Mouse (Mus musculus) thymus, adult 2 months (tissue): ENCODE data around the gene Srprb. TPM values are rescaled to one million over a fixed set of nuclear protein-coding genes. Genes with fewer than 3 reads are reported as not detected.

Experiments
- DNase-seq: peaks from one replicate; pipeline ENCODE4 v3.0.0; 2021
- H3K27ac ChIP-seq: fragments of 200-500 bp; 2 replicates; pipeline ENCODE4 v1.5.1; 2012; ENCODE audit warnings: low read length, control low read depth; ENCODE audit not compliant: control insufficient read depth, insufficient read depth
- H3K27me3 ChIP-seq: fragments of 200-500 bp; 2 replicates; pipeline ENCODE4 v1.6.1; 2012; ENCODE audit warnings: mild to moderate bottlenecking, low read length, moderate library complexity, mixed read lengths; ENCODE audit not compliant: control insufficient read depth, insufficient read depth
- H3K36me3 ChIP-seq: fragments of 200-500 bp; 2 replicates; pipeline ENCODE4 v1.6.1; 2012; ENCODE audit warnings: mild to moderate bottlenecking, low read length, moderate library complexity; ENCODE audit not compliant: control insufficient read depth, insufficient read depth
- H3K4me1 ChIP-seq: fragments of 200-500 bp; replicated peaks from 2 replicates; pipeline ENCODE4 v1.6.1; 2012; ENCODE audit warnings: low read length; ENCODE audit not compliant: control insufficient read depth, insufficient read depth
- H3K4me3 ChIP-seq: fragments of 200-500 bp; 2 replicates; pipeline ENCODE4 v1.5.1; 2012; ENCODE audit warnings: mild to moderate bottlenecking, low read length, control low read depth, moderate library complexity; ENCODE audit not compliant: control insufficient read depth, insufficient read depth
- CTCF ChIP-seq: fragments of 200-500 bp; IDR thresholded peaks from 2 replicates; pipeline ENCODE4 v1.5.1; 2012; ENCODE audit warnings: mild to moderate bottlenecking, control low read depth, low read length, moderate library complexity, borderline replicate concordance; ENCODE audit not compliant: control insufficient read depth, poor library complexity, insufficient read depth; ENCODE audit errors: extremely low read depth
- POLR2A ChIP-seq: fragments of 200-500 bp; IDR thresholded peaks from 2 replicates; pipeline ENCODE4 v1.6.1; 2012; ENCODE audit warnings: mild to moderate bottlenecking, low read length, control low read depth, moderate library complexity; ENCODE audit not compliant: control insufficient read depth, poor library complexity, insufficient read depth; ENCODE audit errors: extremely low read depth
- WGBS: fragments of 180-500 bp; shearing (Covaris S2); methylation state at CpG from one replicate; pipeline ENCODE4 v1.1.7; 2018; 5-methylcytosine and 5-hydroxymethylcytosine counted together
- polyA plus RNA-seq: library from polyadenylated mRNA; depleted of rRNA; stranded (reverse); fragments of >200 nt; gene quantifications from 2 replicates; pipeline ENCODE4 v1.2.3, GENCODE M21; 2012

Srprb gene
- polyA plus RNA-seq, 1 experiment: 51.3 TPM

DNA sequence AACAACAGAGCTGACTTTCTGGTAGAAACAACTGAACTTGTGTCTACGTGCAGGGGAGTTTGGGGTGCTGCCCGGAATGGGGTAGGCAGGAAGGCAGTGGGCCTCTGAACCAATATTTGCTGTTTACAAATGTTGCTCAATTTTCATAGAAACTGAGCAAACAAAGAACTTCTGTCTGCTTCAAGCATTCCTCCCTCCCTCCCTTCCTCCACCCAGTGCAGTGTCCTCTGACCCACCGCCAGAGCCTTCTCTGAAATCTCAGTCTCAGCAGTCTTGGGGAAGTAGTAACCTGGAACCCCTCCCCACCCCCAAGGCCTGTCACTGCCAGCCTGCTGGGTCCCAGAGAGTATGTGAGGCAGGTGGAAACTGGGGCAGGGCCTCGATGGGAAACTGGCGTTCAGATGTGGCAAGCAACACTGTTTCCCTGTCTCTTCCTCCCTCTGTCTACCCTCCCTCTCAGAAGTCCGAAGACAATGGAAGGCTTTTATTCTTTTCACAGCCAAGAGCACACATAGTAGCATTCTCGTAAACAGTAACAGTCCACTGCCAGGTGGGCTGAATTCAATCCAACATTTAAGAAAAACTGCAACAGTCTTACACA lies 32.7 kb upstream of the Srprb start:
- TF ChIP-seq POLR2A (no peak), CTCF (no peak)
- DNase-seq: no peak
- 73% methylated on average over 7 of the region's 7 CpGs for WGBS
- H3K27ac ChIP-seq: no peak overlapping the region
- no peaks in the 10 kb centered on the region for H3K36me3 ChIP-seq
- no peaks in the 10 kb centered on the region for H3K27me3 ChIP-seq
- peaks cover 27% of the 10 kb centered on the region for H3K4me1 ChIP-seq
- no peak overlapping the region for H3K4me3 ChIP-seq

DNA sequence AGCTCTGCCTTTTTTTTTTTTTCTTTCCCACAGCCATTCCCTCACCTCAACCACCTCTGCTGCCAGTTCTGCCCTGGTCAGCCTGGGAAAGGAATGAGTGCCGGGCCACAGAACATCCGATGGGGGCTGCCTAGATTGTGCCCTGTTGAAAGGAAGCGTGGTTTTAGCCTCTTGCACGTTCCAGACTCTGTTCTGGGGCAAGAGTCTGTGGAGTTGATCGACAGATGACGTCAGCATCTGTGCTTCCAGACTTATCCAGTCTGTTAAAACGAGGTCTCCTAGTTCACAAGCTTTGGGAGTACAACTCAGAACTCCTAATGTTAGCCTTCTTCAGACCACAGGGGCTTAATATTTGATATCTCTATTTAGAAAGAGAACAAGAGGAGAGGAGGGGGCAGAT lies 32.1 kb upstream of the Srprb start:
- no peak for DNase-seq
- peaks cover 27% of the 10 kb centered on the region for H3K4me1 ChIP-seq
- H3K4me3 ChIP-seq: no peak overlapping the region
- no peaks in the 10 kb centered on the region for H3K36me3 ChIP-seq
- no peak overlapping the region for H3K27ac ChIP-seq
- WGBS: 56% methylated on average over 7 of the region's 7 CpGs
- TF ChIP-seq POLR2A (no peak), CTCF (no peak)
- H3K27me3 ChIP-seq: no peaks in the 10 kb centered on the region

DNA sequence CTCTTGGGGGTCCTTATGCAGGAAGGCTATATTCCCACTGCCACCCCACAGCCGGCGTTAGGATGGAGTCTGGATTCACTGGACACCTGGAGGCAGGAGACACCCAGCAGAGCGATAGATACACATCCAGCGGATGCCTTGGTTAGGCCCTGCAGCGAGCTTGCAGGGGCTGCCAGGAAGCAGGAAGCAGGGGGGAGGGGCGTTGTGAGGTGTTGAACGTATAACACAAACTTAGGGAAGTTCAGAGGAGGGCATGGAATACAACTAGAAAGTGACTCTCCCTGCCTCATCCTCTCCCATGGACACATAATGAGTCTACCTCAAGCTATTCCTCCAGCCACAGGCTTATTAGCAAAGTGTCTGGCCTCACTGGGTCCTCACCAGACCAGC lies 31.1 kb upstream of the Srprb start:
- Histone ChIP-seq H3K4me3 (no peak overlapping the region), H3K27me3 (no peaks in the 10 kb centered on the region), H3K27ac (no peak overlapping the region), H3K36me3 (no peaks in the 10 kb centered on the region), H3K4me1 (peaks cover 27% of the 10 kb centered on the region)
- TF ChIP-seq CTCF (no peak), POLR2A (no peak)
- WGBS: 61% methylated on average over 7 of the region's 7 CpGs
- DNase-seq: peak; percentile 73

DNA sequence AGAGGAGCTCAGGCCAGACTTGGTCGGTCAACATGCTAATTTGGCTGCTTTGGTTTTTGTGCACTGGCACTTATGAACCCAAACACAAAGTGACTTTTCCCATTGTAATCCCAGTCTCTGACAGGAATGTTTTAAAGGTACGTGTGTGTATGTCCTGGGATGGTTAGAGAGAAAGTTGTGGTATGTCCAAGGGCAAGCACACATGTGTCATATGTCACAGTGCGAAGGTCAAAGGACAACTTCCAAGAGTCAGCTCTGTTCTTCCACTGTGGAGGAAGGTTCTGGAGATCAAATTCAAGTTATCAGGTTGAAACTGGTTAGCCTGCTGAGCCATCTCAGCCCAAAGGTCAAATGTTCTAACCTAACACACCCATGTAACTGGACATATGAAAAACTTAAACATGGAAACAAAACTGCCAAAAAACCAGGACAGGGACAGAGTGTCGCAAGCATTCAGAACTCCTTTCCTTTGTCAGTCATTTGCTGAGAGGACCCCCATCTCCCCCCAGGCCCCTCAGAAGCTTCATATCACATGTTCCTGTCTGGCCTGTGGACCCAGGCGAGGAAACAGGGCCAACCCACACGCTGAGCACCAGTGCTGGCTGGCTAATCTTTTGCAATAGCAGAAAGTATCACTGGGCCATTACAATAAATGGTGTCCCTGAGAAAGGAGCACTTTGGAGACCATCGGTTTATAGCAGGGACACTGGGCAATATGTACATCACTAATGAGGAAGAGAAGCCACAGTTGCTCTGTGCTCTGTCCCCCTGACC lies 30.5 kb upstream of the Srprb start:
- TF ChIP-seq POLR2A (no peak), CTCF (no peak)
- no peaks in the 10 kb centered on the region for H3K27me3 ChIP-seq
- H3K4me3 ChIP-seq: no peak overlapping the region
- H3K36me3 ChIP-seq: no peaks in the 10 kb centered on the region
- WGBS: 92% methylated on average over 7 of the region's 7 CpGs
- DNase-seq: no peak
- no peak overlapping the region for H3K27ac ChIP-seq
- H3K4me1 ChIP-seq: peaks cover 27% of the 10 kb centered on the region

DNA sequence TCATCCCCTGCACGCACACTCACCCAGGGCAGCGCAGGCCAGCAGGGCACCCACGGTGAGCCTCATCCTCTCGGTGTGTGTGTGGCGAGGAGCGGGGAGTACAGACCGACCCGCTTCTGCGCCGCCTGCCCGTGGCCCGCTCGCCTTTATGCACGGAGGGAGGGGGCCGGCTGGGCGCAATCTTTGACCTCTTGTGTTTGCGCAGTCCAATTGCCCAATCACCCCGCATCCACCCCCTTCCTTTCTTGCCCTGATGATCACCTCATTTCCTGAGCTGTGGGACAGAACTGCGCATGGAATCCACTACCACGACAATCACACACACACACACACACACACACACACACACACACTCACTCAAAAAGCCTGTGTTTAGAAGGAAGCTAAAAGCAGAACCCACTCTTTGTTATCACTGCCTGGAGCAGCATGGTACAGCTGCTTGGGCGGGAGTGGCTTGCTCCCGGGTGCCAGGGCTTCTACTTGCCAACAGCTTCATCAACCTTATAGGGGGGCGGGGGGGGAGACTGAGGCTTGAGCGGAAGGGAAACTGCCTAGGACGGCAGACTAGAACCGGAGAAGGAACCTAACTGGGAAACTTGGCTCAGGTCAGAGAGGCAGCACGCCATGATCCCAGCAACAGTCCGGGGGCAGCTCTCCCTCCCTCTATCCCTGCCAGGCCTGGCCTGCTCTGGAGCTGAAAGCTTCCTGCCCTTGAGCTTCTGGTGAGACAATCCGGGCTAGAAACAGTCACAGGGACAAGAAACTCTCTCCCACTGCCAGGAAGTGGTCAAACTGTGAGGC lies 28.4 kb upstream of the Srprb start, which contains the start of the genes Gm20425 and Trf:
Gm20425 (minus strand) TSS at position 157 of the 801 bp plus-strand sequence.
Trf (minus strand) TSS at position 294 of the 801 bp plus-strand sequence.
- 6% methylated on average over 29 of the region's 29 CpGs for WGBS
- no peak within 1 kb of the TSS for H3K27ac ChIP-seq
- peak; percentile 18 for DNase-seq
- no peak for TF ChIP-seq POLR2A
- no peak for TF ChIP-seq CTCF
- peak within 1 kb of the TSS; percentile 28 for H3K4me3 ChIP-seq
- peaks cover 27% of the 10 kb centered on the region for H3K4me1 ChIP-seq
- no peaks in the 10 kb centered on the region for H3K27me3 ChIP-seq
- H3K36me3 ChIP-seq: no peaks in the 10 kb centered on the region

DNA sequence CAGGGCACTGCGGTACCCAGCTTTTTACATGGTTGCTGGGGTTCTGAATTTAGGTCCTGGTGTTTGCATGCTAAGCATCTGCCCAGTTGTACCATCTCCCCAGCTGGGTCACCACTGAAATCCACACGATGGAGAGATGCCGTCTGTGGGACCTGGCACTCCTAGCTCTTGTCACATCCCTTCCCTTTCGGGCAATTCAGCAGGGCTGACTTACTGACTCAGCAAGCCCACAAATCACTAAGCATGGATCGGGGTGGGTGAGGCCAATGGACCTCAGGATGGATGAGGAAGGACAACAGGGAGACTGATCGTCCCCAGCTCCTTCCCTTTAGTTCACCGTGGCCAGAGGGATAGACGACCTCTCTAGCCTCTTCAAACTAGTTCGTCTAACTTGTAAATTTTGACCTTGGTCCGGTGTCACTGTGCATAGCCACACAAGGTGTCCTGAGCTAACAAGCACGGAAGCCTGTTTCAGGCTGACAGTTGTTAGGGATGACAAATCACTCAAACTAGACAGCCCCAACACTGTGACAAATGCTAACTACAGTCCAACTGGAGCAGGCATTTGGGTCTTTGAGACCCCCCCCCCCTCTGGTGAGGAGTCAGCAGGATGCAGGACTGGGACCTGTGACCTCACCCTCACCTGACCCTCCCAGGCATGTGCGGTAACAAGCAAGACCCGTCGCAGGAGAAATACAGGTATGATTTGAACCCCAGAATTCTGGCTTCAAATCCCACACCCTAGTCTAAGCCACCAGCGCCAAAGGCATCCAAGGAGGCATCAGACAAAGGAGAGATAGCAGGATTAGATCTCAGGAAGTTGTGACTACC lies 27.3 kb upstream of the Srprb start:
- H3K27ac ChIP-seq: no peak overlapping the region
- no peaks in the 10 kb centered on the region for H3K27me3 ChIP-seq
- H3K36me3 ChIP-seq: no peaks in the 10 kb centered on the region
- 95% methylated on average over 15 of the region's 15 CpGs for WGBS
- no peak overlapping the region for H3K4me3 ChIP-seq
- no peak for TF ChIP-seq POLR2A
- no peak for DNase-seq
- H3K4me1 ChIP-seq: peaks cover 27% of the 10 kb centered on the region
